Mouse (Mus musculus) limb, embryonic 14.5 days (tissue): ENCODE results near the gene Ccr5. TPM values are rescaled to one million over a fixed set of nuclear protein-coding genes. Genes with fewer than 3 reads are reported as not detected.
"Not testable (repeated sequence)": the region's sequence is repeated elsewhere in the genome, so short reads cannot be mapped to it uniquely, and the experiment has no call there.

Source experiments
- ATAC-seq: fragments of 200-750 bp; cut with Nextera tagmentation; 2 replicates; pipeline ENCODE4 v1.8.0; 2017; ENCODE audit warnings: low read depth, moderate number of reproducible peaks, moderate TSS enrichment; ENCODE audit not compliant: low FRiP score
- DNase-seq: peaks from one replicate; pipeline ENCODE4 v3.0.0-alpha.2; 2015; ENCODE audit warnings: low spot score
- H3K27ac ChIP-seq: fragments of 300-500 bp; sonication (generic); replicated peaks from 2 replicates; pipeline ENCODE4 v1.5.1; 2014; ENCODE audit warnings: low read depth, mild to moderate bottlenecking, low read length, moderate library complexity, mixed read lengths
- H3K27me3 ChIP-seq: fragments of 300-500 bp; sonication (generic); 2 replicates; pipeline ENCODE4 v1.6.1; 2014; ENCODE audit warnings: low read length, mixed read lengths; ENCODE audit not compliant: control insufficient read depth, insufficient read depth
- H3K36me3 ChIP-seq: fragments of 300-500 bp; sonication (generic); 2 replicates; pipeline ENCODE4 v1.6.1; 2014; ENCODE audit warnings: mild to moderate bottlenecking, low read length, moderate library complexity, mixed read lengths; ENCODE audit not compliant: control insufficient read depth, insufficient read depth
- H3K4me1 ChIP-seq: fragments of 300-500 bp; sonication (generic); 2 replicates; pipeline ENCODE4 v1.6.1; 2014; ENCODE audit warnings: antibody characterized with exemption, low read length, mixed read lengths; ENCODE audit not compliant: control insufficient read depth, insufficient read depth
- H3K4me2 ChIP-seq: fragments of 300-500 bp; sonication (generic); replicated peaks from 2 replicates; pipeline ENCODE4 v1.6.1; 2014; ENCODE audit warnings: low read depth, mild to moderate bottlenecking, low read length, moderate library complexity; ENCODE audit not compliant: severe bottlenecking
- H3K4me3 ChIP-seq: fragments of 300-500 bp; sonication (generic); replicated peaks from 2 replicates; pipeline ENCODE4 v1.5.1; 2014; ENCODE audit warnings: low read length
- H3K9ac ChIP-seq: fragments of 300-500 bp; sonication (generic); 2 replicates; pipeline ENCODE4 v1.6.1; 2014; ENCODE audit warnings: mild to moderate bottlenecking, low read depth, low read length, moderate library complexity; ENCODE audit not compliant: severe bottlenecking
- H3K9me3 ChIP-seq: fragments of 300-500 bp; sonication (generic); 2 replicates; pipeline ENCODE4 v1.6.1; 2016; ENCODE audit warnings: low read length; ENCODE audit not compliant: control insufficient read depth
- POLR2A ChIP-seq: fragments of 200-500 bp; IDR thresholded peaks from 2 replicates; pipeline ENCODE4 v1.8.0; 2012; ENCODE audit warnings: inconsistent platforms, mild to moderate bottlenecking, moderate library complexity, borderline replicate concordance; ENCODE audit not compliant: insufficient read depth, insufficient read length; ENCODE audit errors: extremely low read depth
- WGBS: fragments of 180-500 bp; shearing (Covaris S2); extraction: QIAGEN DNeasy Blood & Tissue Kit; methylation state at CpG from one replicate; pipeline ENCODE4 v1.1.7; 2014; 5-methylcytosine and 5-hydroxymethylcytosine counted together
- polyA plus RNA-seq, 2 experiments: library from polyadenylated mRNA; depleted of rRNA in 1 of 2; stranded (reverse) in 1 of 2; unstranded in 1 of 2; fragments of >200 nt; fragmentation: Nextera tagmentation in 1 of 2; extraction: Ambion mirVana in 1 of 2; gene quantifications; 2 replicates each; pipeline versions ENCODE4 v1.2.1 to v1.2.3; 2012 to 2014

Ccr5 gene
- polyA plus RNA-seq, 2 experiments: 1.3 to 1.5 TPM

- Histone ChIP-seq H3K4me3 (no peak overlapping the region), H3K27ac (no peak overlapping the region), H3K4me2 (no peak overlapping the region), H3K4me1 (no peaks in the 10 kb centered on the region), H3K9me3 (no peaks in the 10 kb centered on the region), H3K9ac (no peak overlapping the region), H3K36me3 (no peaks in the 10 kb centered on the region), H3K27me3 (no peaks in the 10 kb centered on the region)
- DNase-seq: no peak
- no peak for TF ChIP-seq POLR2A
- WGBS: 80% methylated on average over 11 of the region's 11 CpGs
- ATAC-seq: no peak
These were observed 4.2 kb downstream of the Ccr5 start for GRCm38 (mm10) chr9:124125576-124125975.

- Histone ChIP-seq H3K4me2 (no peak overlapping the region), H3K4me3 (no peak overlapping the region), H3K27ac (no peak overlapping the region), H3K9me3 (no peaks in the 10 kb centered on the region), H3K4me1 (no peaks in the 10 kb centered on the region), H3K27me3 (no peaks in the 10 kb centered on the region), H3K36me3 (no peaks in the 10 kb centered on the region), H3K9ac (no peak overlapping the region)
- no peak for ATAC-seq
- no peak for TF ChIP-seq POLR2A
- 29% methylated on average over 5 of the region's 5 CpGs for WGBS
- no peak for DNase-seq
These were observed 5.0 kb downstream of the Ccr5 start for GRCm38 (mm10) chr9:124126373-124126772.

- TF ChIP-seq POLR2A: no peak
- no peaks in the 10 kb centered on the region for H3K9me3 ChIP-seq
- H3K36me3 ChIP-seq: no peaks in the 10 kb centered on the region
- ATAC-seq: no peak
- H3K4me3 ChIP-seq: no peak overlapping the region
- 54% methylated on average over 4 of the region's 4 CpGs for WGBS
- no peak overlapping the region for H3K9ac ChIP-seq
- no peak for DNase-seq
- H3K27ac ChIP-seq: no peak overlapping the region
- H3K27me3 ChIP-seq: no peaks in the 10 kb centered on the region
- H3K4me2 ChIP-seq: no peak overlapping the region
- no peaks in the 10 kb centered on the region for H3K4me1 ChIP-seq
These were observed 6.1 kb downstream of the Ccr5 start for GRCm38 (mm10) chr9:124127412-124127811.

GRCm38 (mm10) chr9:124128379-124128778 lies 7.0 kb downstream of the Ccr5 start:
- H3K4me1 ChIP-seq: no peaks in the 10 kb centered on the region
- H3K36me3 ChIP-seq: no peaks in the 10 kb centered on the region
- H3K27ac ChIP-seq: no peak overlapping the region
- no peaks in the 10 kb centered on the region for H3K9me3 ChIP-seq
- no peaks in the 10 kb centered on the region for H3K27me3 ChIP-seq
- DNase-seq: peak; percentile 87
- no peak overlapping the region for H3K9ac ChIP-seq
- H3K4me3 ChIP-seq: no peak overlapping the region
- no peak for TF ChIP-seq POLR2A
- no peak overlapping the region for H3K4me2 ChIP-seq
- ATAC-seq: no peak
- 8% methylated on average over 1 of the region's 1 CpGs for whole genome bisulfite sequencing

- H3K9me3 ChIP-seq, ATAC-seq, H3K4me3 ChIP-seq, DNase-seq, H3K9ac ChIP-seq, H3K36me3 ChIP-seq, H3K4me2 ChIP-seq, H3K27me3 ChIP-seq, H3K4me1 ChIP-seq, H3K27ac ChIP-seq: not testable (repeated sequence)
- WGBS: 74% methylated on average over 2 of the region's 2 CpGs
These were observed 11.6 kb downstream of the Ccr5 start for GRCm38 (mm10) chr9:124132899-124133298.

GRCm38 (mm10) chr9:124134919-124135318 lies 13.6 kb downstream of the Ccr5 start:
- not testable (repeated sequence) for H3K27me3 ChIP-seq, H3K9ac ChIP-seq, ATAC-seq, H3K36me3 ChIP-seq, DNase-seq, H3K9me3 ChIP-seq, H3K27ac ChIP-seq, H3K4me3 ChIP-seq, H3K4me2 ChIP-seq, H3K4me1 ChIP-seq
- WGBS: 97% methylated on average over 1 of the region's 1 CpGs
